Mouse (Mus musculus): ENCODE results near the gene Ly6g6f.

Gene Ly6g6f

GRCm38 (mm10) chr17:35031272-35031671, 54.1 kb downstream of the Ly6g6f start:
- DNase-seq (ENCODE audit: low read depth, low spot score), result no peak
